Mouse (Mus musculus) bone marrow, adult 2 months (tissue): ENCODE data around the gene Cbarp. TPM values are rescaled to one million over a fixed set of nuclear protein-coding genes. Genes with fewer than 3 reads are reported as not detected.

Experiments used
- H3K27ac ChIP-seq: fragments of 200-500 bp; 2 replicates; pipeline ENCODE4 v1.5.1; 2012; ENCODE audit warnings: low read depth, mild to moderate bottlenecking, control low read depth, inconsistent platforms, low read length; ENCODE audit not compliant: control insufficient read depth, poor library complexity, insufficient read depth
- H3K4me1 ChIP-seq: fragments of 200-500 bp; 2 replicates; pipeline ENCODE4 v1.6.1; 2011; ENCODE audit warnings: low read length; ENCODE audit not compliant: control insufficient read depth, insufficient read depth
- H3K4me3 ChIP-seq: fragments of 200-500 bp; replicated peaks from 2 replicates; pipeline ENCODE3; 2011; ENCODE audit warnings: mild to moderate bottlenecking, low read depth, low read length, control low read depth; ENCODE audit not compliant: control insufficient read depth
- CTCF ChIP-seq: fragments of 200-500 bp; IDR thresholded peaks from 2 replicates; pipeline ENCODE4 v1.5.1; 2011; ENCODE audit warnings: low read length, control low read depth; ENCODE audit not compliant: control insufficient read depth, insufficient read depth
- POLR2A ChIP-seq: fragments of 200-500 bp; IDR thresholded peaks from 2 replicates; pipeline ENCODE4 v1.6.1; 2011; ENCODE audit warnings: low read depth, mild to moderate bottlenecking, control low read depth, low read length, borderline replicate concordance; ENCODE audit not compliant: control insufficient read depth
- WGBS: fragments of 180-500 bp; shearing (Covaris S2); methylation state at CpG from one replicate; pipeline ENCODE4 v1.1.7; 2018; 5-methylcytosine and 5-hydroxymethylcytosine counted together
- polyA plus RNA-seq: library from polyadenylated mRNA; stranded (reverse); fragments of >200 nt; gene quantifications from 2 replicates; pipeline ENCODE4 v1.2.4, GENCODE M21; 2011; ENCODE audit warnings: low replicate concordance; ENCODE audit not compliant: missing spikeins, insufficient read depth, insufficient read length

Gene Cbarp
- polyA plus RNA-seq, 1 experiment, result 3.7 TPM

DNA sequence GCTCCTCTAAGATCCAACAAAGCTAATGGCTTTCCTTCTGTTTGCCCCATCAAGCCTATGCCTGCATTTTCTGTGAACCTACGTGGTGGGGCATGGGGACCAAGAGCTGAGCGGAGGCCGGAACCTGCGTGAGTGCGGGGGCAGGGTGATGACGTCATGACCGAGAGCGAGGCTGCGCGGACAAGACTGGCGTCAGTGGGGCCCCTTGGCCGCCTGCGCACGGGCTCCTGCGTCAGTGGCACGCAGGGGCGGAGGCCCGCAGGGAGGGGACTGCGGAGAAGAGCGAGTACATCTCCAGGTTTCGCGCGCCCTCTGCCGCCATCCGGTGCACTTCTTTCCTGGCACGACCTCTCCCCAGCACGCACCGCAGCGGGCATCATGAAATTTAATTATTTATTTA lies 608 bp upstream of the Cbarp start:
- peak overlapping the region; percentile 43 for H3K27ac ChIP-seq
- peaks cover 6% of the 10 kb centered on the region; the same call in 1 of the 2 replicates for H3K4me1 ChIP-seq
- WGBS, result under 1% methylated on average over 29 of the region's 29 CpGs
- peak; percentile 83 for TF ChIP-seq CTCF
- TF ChIP-seq POLR2A, result peak; percentile 48; the same call in 1 of the 2 replicates
- peak overlapping the region; percentile 47 for H3K4me3 ChIP-seq

DNA sequence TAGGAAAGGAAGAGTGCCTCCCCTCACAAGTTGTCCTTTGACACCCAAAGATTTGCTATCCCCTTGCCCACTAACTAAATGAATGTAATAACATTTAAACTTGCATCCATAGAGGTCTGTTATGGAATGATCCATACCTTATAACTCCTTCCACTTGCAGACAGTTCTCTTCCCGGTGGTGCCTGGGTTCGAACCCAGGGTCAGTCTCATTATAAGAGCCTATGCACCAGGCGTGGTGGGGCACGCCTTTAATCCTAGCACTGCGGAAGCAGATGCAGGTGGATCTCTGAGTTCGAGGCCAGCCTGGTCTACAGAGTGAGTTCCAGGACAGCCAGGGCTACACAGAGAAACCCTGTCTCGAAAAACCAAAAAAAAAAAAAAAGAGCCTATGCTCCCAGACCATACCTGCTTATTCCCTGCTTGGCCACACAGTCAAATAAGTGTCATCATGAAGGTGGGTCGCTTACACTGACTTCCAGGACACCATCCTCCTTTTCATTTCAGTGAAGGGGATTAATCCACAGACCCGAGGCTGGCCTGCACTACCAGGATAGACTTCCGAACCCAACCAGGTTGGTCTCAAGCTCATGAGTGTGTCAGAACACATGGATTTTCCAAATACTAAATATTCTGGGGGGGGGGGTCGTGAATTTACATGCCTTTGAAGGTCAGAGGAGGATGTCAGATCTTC lies 515 bp downstream of the Cbarp start:
- no peak overlapping the region for H3K27ac ChIP-seq
- WGBS, result 78% methylated on average over 11 of the region's 11 CpGs
- TF ChIP-seq POLR2A (no peak), CTCF (no peak)
- no peak overlapping the region for H3K4me3 ChIP-seq
- peaks cover 5% of the 10 kb centered on the region; the same call in 1 of the 2 replicates for H3K4me1 ChIP-seq

DNA sequence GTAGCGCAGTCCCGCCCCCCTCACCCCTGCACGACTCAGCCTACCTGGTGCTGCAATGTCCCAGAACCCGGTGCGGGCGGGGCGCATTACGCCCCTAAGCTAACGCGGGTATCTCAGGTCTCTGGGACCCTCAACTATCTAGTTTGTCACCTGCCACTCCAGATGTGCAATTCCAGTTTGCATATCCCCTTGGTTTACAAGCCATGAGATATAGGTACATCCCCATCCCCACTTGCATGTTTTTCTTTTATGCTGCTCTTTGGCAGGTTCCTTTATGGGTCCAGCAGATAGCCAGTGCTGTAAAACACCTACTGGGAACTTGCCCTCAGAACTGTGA lies 1.2 kb downstream of the Cbarp start:
- no peak overlapping the region for H3K27ac ChIP-seq
- TF ChIP-seq CTCF (no peak), POLR2A (no peak)
- H3K4me1 ChIP-seq, result peaks cover 5% of the 10 kb centered on the region; the same call in 1 of the 2 replicates
- WGBS, result 1% methylated on average over 10 of the region's 10 CpGs
- H3K4me3 ChIP-seq, result no peak overlapping the region

DNA sequence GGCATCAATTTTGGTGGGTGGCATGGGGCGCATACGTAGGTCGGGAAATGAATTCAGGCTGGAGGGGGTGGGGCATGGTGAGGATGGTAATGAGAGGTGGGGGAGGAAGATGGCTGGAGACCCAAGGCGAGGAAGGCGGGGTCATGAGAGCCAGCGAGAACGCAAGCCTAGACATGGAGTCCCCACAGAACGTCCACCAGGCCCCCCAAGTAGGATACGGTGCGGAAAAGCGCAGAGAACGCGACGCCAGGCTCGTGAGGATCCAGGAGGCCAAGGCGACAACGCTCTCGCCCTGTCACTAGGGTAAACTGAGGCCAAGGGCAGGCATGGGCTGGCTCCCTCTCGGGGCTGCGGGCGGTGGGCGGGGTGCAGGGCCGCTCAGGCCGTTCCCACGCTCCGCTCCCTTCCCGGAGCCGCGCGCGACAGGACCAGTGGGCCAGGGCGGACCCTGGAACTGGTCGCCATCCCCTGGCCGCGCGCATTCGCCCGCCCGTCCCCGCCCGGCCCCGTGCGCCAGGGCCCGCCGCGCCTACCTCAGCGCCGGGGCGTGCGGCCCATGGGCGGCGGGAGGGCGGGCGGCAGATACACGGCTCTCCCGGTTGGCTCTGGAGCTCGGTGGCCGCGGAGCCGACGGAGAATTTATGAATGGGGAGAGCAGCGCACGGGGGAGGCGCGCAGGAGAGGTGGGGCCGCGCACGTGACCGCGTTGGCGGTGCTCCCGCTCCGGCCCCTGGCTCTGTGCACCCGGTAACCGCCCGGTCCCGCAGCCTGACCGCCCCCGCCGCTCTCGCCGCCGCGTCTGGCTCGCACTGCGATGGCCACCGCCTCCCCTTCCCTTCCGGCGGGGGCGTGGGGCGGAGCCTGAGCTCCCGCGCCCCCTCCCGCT lies 1.8 kb downstream of the Cbarp start, which contains the start of gene Atp5d:
Gene Atp5d (plus strand): TSS at position 80 of the 886 bp plus-strand sequence.
- peaks cover 5% of the 10 kb centered on the region; the same call in 1 of the 2 replicates for H3K4me1 ChIP-seq
- WGBS, result under 1% methylated on average over 89 of the region's 94 CpGs

DNA sequence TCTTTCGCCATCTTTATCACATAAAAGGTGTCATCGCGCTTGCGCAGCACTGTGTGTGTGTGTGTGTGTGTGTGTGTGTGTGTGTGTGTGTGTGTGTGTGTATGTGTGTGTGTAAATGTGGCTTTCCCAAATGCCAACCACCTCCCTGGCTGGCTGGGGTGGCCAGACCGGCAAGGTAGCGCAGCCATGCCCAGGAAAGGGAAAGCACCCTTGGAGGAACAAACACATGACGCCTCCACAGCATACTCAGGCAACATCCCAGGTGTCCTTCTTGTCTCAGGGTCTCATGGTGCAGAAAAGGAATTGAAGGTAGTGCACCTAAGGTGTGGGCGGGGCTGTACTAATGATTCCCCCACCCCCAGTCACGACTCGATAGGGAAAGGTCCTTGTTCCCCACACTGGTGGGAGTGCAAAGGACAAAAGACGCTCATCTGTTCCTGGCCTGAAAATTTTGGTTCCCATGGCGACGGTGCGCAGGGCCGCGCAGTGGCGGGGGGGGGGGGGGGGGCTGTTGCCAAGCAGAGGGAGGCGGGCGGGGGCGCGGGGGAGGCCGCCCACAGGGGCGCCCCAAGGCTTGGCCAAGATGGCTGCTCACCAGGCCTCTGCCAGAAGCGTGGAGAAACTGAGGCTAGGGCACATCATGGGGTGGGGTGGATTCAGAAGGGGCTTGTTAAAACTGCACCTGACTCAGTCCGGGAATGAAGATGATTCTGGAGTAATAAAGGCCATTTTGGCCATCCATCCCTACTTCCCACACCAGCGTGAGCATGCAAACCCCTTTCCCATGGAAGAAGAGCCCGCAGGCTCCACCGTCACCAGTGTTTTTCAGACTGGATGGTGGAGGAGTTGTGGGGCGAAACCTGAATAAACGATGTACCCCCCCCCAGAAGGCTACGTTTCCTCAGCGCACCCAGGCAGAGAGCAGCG lies 2.7 kb downstream of the Cbarp start:
- peaks cover 5% of the 10 kb centered on the region; the same call in 1 of the 2 replicates for H3K4me1 ChIP-seq
- 9% methylated on average over 33 of the region's 33 CpGs for WGBS
- no peak overlapping the region for H3K4me3 ChIP-seq
- no peak for TF ChIP-seq CTCF
- H3K27ac ChIP-seq, result no peak overlapping the region

More for the DNA sequence above, 1.8 kb downstream of the Cbarp start, which contains the start of gene Atp5d:
- TF ChIP-seq POLR2A (no peak), CTCF (no peak)
- peak within 1 kb of the TSS; percentile 25 for H3K4me3 ChIP-seq
- H3K27ac ChIP-seq, result peak within 1 kb of the TSS; percentile 2; the same call in 1 of the 2 replicates

DNA sequence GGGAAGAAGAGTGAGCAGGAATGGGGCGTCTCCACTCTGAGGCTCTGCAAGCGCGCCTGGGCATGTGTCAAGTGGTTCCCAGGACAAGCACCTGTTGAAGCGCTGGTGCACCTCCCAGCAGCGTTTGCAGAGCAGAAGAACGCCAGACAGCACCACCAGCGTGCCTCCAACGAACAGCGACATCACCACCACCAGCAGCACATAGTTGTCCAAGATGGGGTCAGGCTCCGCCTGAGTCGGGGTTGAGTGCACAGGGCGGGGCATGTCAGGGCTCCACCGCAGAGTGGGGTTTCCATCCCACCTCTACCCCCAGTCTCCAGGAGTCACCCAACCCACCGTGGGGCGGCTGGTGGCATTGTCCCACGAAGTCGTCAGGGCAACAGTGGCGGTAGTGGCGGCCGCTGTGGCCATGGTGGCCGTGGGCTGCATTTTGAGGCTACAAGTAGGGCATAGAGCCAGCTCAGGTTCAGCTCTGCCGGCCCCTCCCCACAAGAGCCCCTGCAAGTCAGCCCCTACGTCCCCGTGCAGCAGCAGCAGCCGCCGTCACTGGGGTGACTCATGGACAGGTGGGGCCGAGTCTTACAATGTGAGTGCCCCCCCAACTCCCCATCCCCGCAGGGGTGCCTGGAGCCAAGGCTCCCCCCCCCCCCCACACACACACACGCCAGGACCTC lies 3.5 kb downstream of the Cbarp start:
- no peak overlapping the region for H3K4me3 ChIP-seq

DNA sequence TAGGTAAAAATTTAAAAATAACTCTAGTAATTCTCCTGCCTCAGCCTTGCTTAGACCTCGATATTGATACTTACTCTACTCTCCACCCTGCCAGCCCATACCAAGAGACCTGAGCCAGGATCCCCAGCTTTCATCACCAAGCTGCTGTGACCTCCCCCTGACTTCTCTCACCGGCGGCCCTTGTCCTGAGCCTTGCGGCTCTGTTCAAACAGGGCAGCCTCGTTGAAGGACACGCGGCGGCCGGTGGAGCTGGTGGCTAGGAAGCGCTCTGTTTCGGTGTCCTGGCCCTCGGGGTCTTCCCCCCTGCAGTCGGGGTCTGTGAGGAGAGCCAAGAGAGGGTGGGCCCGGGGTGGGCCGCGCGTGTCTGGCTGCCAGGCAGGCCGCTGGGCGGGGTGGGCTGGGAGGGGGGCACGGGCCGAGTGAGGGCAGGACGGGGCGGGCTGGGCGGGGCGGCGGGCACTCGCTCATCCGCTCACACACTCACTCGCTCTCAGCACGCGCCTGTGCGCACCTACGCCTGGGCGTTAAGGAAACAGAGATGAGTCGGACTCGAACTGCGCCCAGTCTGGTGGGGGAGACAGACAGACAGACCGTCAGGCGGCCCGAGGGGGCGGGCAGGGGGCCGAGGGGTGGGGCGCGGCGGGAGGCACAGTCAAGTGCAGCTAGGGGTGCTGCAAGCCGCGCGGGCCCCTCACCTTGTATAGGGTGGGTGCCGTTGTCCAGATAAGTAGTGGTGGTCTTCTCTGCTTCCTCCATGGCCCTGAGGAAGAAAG lies 4.3 kb downstream of the Cbarp start:
- H3K4me3 ChIP-seq, result no peak overlapping the region
- WGBS, result 82% methylated on average over 49 of the region's 49 CpGs
- H3K4me1 ChIP-seq, result peaks cover 6% of the 10 kb centered on the region; the same call in 1 of the 2 replicates
- no peak overlapping the region for H3K27ac ChIP-seq
- TF ChIP-seq POLR2A, result no peak
- TF ChIP-seq CTCF, result no peak

More for the DNA sequence above, 3.5 kb downstream of the Cbarp start:
- peaks cover 4% of the 10 kb centered on the region; the same call in 1 of the 2 replicates for H3K4me1 ChIP-seq
- TF ChIP-seq CTCF (no peak), POLR2A (no peak)
- H3K27ac ChIP-seq, result no peak overlapping the region
- 23% methylated on average over 29 of the region's 29 CpGs for WGBS
